Mouse (Mus musculus) embryonic facial prominence, embryonic 11.5 days (tissue): ENCODE results near the gene Adgrg2. TPM values are rescaled to one million over a fixed set of nuclear protein-coding genes. Genes with fewer than 3 reads are reported as not detected.
A peak's percentile ranks its signal among the peaks of the same experiment; 100 is the strongest.

Source experiments
- ATAC-seq: fragments of 200-750 bp; cut with Nextera tagmentation; replicated peaks from 2 replicates; pipeline ENCODE4 v1.8.0; 2017; ENCODE audit warnings: low read depth; ENCODE audit not compliant: insufficient number of reproducible peaks, low FRiP score, low TSS enrichment
- DNase-seq: peaks from one replicate; pipeline ENCODE4 v3.0.0-alpha.2; 2015; ENCODE audit warnings: low spot score
- H3K27ac ChIP-seq: fragments of 300-500 bp; sonication (generic); replicated peaks from 2 replicates; pipeline ENCODE4 v1.5.1; 2014; ENCODE audit warnings: mild to moderate bottlenecking, low read depth, low read length, control low read depth
- H3K27me3 ChIP-seq: fragments of 300-500 bp; sonication (generic); 2 replicates; pipeline ENCODE4 v1.6.1; 2014; ENCODE audit warnings: mild to moderate bottlenecking, low read length, moderate library complexity, mixed read lengths; ENCODE audit not compliant: control insufficient read depth, insufficient read depth
- H3K36me3 ChIP-seq: fragments of 300-500 bp; sonication (generic); replicated peaks from 2 replicates; pipeline ENCODE4 v1.6.1; 2014; ENCODE audit warnings: low read depth, mild to moderate bottlenecking, low read length, moderate library complexity, mixed read lengths; ENCODE audit not compliant: control insufficient read depth, insufficient read depth
- H3K4me1 ChIP-seq: fragments of 300-500 bp; sonication (generic); 2 replicates; pipeline ENCODE4 v1.6.1; 2014; ENCODE audit warnings: low read length, mixed read lengths; ENCODE audit not compliant: control insufficient read depth, insufficient read depth
- H3K4me2 ChIP-seq: fragments of 300-500 bp; sonication (generic); 2 replicates; pipeline ENCODE4 v1.6.1; 2014; ENCODE audit warnings: low read depth, mild to moderate bottlenecking, control low read depth, low read length, moderate library complexity
- H3K4me3 ChIP-seq: fragments of 300-500 bp; sonication (generic); 2 replicates; pipeline ENCODE4 v1.5.1; 2014; ENCODE audit warnings: low read depth, low read length, control low read depth
- H3K9ac ChIP-seq: fragments of 300-500 bp; sonication (generic); replicated peaks from 2 replicates; pipeline ENCODE4 v1.6.1; 2014; ENCODE audit warnings: mild to moderate bottlenecking, control low read depth, low read length
- H3K9me3 ChIP-seq: fragments of 300-500 bp; sonication (generic); replicated peaks from 2 replicates; pipeline ENCODE4 v1.6.1; 2016; ENCODE audit warnings: mild to moderate bottlenecking, low read length, inconsistent platforms, mixed read lengths; ENCODE audit not compliant: control insufficient read depth
- WGBS: fragments of 180-500 bp; shearing (Covaris S2); extraction: QIAGEN DNeasy Blood & Tissue Kit; methylation state at CpG from one replicate; pipeline ENCODE4 v1.1.7; 2014; 5-methylcytosine and 5-hydroxymethylcytosine counted together
- polyA plus RNA-seq: library from polyadenylated mRNA; unstranded; fragments of >200 nt; fragmentation: Nextera tagmentation; extraction: Ambion mirVana; gene quantifications from 2 replicates; pipeline ENCODE4 v1.2.1, GENCODE M21; 2014

Gene Adgrg2
- 1.2 TPM in 2 replicates for polyA plus RNA-seq

DNA sequence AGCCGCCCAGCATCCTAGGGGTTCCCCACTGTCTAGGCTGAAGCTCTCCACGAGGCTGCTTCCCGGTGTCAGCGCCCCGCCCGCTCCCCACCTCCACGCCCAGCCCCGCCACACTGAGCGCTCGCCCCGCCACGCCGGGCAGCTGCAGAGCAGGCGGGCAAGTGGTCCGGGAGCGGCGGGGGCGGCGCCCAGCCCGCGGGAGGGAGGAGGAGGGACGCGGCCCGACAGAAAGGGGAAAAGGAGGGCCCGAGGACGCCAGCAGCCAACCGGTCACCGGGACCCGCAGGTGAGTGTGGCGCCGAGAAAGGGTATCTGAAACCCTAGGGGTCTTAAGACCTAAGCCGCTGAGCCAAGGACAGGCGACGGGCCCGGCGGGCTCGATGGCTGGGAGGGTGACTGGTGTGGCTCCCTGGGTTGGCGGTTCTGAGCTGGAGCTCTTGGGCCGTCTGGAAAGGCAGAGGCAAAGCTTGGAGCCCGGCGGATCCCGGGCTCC, at the start of gene Adgrg2:
Gene Adgrg2 (plus strand): TSS at position 227 of the 493 bp plus-strand sequence.
- peak; percentile 13 for DNase-seq
- Histone ChIP-seq H3K9me3 (no peaks in the 10 kb centered on the region), H3K9ac (peak within 1 kb of the TSS; percentile 26), H3K4me1 (no peaks in the 10 kb centered on the region), H3K36me3 (no peaks in the 10 kb centered on the region), H3K27me3 (peaks cover 6% of the 10 kb centered on the region), H3K4me2 (peak within 1 kb of the TSS; percentile 57), H3K4me3 (peak within 1 kb of the TSS; percentile 39), H3K27ac (no peak within 1 kb of the TSS)
- 11% methylated on average over 38 of the region's 42 CpGs for WGBS
- ATAC-seq, result peak; percentile 76; the same call in 1 of the 2 replicates

DNA sequence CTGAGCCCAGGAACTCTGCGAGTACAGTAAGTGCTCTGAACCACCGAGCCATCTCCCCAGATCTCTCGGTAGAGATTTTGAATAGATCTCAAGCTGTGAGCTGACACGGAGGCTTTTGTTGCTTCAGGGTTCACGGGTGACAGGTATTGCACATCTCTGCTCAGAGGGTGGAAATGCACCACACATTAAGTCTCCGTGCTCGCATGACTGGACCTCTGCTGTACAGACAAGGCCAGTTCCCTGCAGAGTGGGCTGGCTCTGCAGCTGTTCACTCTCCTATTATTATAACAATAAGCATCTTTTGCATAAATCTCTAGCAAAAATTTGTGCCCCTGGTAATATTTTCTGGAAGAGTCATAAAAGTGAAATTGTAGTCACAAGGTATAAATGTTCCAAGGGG, 39.5 kb upstream of the Adgrg2 start:
- no peak overlapping the region for H3K4me2 ChIP-seq
- no peak overlapping the region for H3K27ac ChIP-seq
- DNase-seq (no peak), ATAC-seq (no peak)
- no peaks in the 10 kb centered on the region for H3K4me1 ChIP-seq
- no peaks in the 10 kb centered on the region for H3K36me3 ChIP-seq
- no peak overlapping the region for H3K9ac ChIP-seq
- H3K4me3 ChIP-seq, result no peak overlapping the region
- no peaks in the 10 kb centered on the region for H3K27me3 ChIP-seq
- no peaks in the 10 kb centered on the region for H3K9me3 ChIP-seq
- WGBS, result 57% methylated on average over 7 of the region's 7 CpGs

DNA sequence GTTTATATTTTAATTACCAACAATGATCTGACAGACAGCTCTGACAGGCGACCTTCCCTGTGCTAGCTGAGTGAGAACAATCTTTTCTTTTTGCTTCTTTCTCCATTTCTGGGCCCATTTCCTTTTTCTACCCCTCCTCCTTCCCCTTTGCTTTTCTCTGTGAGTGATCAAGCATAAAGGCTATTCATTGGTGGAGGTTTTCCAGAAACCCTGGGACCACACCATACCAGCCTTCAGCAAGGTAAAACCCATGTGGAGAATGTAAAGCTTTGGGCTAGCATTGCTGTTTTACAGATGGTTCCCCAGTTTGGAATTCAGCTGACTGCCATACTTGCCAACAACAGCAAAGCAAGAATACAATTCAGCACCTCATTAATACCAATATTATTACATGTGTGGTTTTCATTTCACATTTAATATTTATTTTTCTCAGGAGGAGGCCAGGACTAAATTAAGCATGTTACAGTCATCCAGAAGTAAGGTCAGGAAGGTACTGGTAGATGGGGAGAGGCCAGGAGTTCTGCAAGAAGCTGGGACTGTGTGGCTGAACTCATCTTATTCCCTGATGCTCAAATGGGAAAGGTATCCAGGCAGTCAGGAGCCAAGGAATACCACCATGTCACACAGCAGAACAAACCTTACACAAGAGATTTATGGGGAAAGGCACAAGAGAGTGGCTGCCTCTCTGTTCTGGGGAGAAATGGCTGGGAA, 38.4 kb upstream of the Adgrg2 start:
- no peak for ATAC-seq
- Histone ChIP-seq H3K4me1 (no peaks in the 10 kb centered on the region), H3K27ac (no peak overlapping the region), H3K9me3 (no peaks in the 10 kb centered on the region), H3K4me3 (no peak overlapping the region), H3K36me3 (no peaks in the 10 kb centered on the region), H3K4me2 (no peak overlapping the region), H3K27me3 (no peaks in the 10 kb centered on the region), H3K9ac (no peak overlapping the region)
- no peak for DNase-seq
- 30% methylated on average over 1 of the region's 1 CpGs for WGBS

DNA sequence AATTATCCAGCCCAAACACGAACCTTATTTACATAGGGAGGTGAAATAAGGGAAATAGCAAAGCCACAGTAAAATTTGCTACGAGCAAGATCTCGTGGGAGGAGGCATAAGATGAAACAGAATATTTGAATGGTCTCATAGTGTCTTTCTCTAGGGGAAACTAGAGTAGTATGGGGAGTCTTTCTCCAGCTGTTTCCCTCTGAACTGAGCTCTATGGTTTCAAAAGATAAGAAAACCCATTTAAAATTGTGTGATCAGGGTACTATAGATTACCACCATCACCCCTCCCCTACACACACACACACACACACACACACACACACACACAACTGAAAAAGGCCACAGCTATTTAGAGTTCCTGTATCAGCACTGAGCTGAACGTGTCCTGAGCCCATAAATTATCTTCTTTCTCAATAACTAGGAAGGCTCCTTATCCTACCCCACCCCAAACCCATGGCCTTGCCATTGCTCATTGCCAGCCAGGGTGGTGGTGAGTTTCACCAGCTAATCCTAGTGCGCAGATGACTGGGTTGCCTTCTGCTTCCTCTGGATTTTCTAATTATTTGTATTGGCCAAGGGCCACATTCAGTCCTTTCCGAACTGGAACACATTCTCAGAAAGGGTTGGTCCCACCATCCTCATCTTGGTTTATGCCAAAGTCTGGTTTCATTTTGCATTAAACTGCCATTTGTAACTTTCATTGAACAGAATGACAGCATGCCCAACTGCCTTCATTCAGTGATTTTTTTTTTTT, 5.6 kb upstream of the Adgrg2 start:
- H3K4me1 ChIP-seq, result no peaks in the 10 kb centered on the region
- no peaks in the 10 kb centered on the region for H3K27me3 ChIP-seq
- 90% methylated on average over 6 of the region's 6 CpGs for WGBS
- no peak for ATAC-seq
- H3K9me3 ChIP-seq, result no peaks in the 10 kb centered on the region
- no peak overlapping the region for H3K9ac ChIP-seq
- no peak overlapping the region for H3K27ac ChIP-seq
- DNase-seq, result no peak
- no peak overlapping the region for H3K4me3 ChIP-seq
- no peaks in the 10 kb centered on the region for H3K36me3 ChIP-seq
- no peak overlapping the region for H3K4me2 ChIP-seq

DNA sequence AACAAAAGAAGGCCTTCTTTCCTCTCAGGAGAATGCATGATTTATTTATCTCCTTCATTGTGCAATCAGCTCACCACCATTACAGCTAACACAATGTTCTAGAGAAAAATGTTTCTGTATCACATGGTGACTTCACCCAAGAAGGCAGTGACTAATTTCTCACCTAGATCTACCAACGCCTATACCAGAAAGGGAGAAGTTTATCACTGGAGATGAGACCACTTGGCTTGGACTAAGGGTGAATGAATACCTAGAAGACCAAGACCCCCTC, 5.1 kb upstream of the Adgrg2 start:
- DNase-seq (no peak), ATAC-seq (no peak)
- H3K36me3 ChIP-seq, result no peaks in the 10 kb centered on the region
- H3K27me3 ChIP-seq, result no peaks in the 10 kb centered on the region; the same call in 1 of the 2 replicates
- no peak overlapping the region for H3K4me2 ChIP-seq
- no peaks in the 10 kb centered on the region for H3K9me3 ChIP-seq
- no peaks in the 10 kb centered on the region for H3K4me1 ChIP-seq
- 77% methylated on average over 1 of the region's 1 CpGs for WGBS
- H3K4me3 ChIP-seq, result no peak overlapping the region
- H3K9ac ChIP-seq, result no peak overlapping the region
- H3K27ac ChIP-seq, result no peak overlapping the region

DNA sequence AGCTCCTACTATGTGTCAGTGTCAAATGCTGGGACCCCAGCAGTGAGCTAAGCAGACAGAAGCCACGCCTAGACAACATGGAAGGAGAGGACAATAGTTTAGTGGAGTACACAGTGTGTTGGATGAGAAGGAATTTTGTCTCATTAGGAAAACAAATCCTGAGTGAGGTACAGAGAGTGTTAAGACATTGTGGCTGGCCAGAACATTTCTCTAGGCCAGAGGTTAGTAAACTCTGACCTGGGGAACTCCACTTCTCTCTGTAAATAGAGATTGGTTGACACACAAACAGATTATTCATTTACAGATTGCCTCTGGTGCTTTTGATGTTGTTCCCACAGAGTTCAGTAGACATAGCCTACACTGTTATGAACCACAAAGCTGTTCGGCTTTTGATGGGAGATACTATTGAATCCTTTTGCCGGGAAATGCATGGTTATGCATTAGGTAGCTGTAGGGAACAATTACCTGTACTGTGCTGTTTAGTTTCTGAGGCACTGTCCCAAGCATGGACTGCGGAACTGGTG, 22.5 kb downstream of the Adgrg2 start:
- no peak overlapping the region for H3K4me3 ChIP-seq
- H3K9me3 ChIP-seq, result no peaks in the 10 kb centered on the region
- H3K9ac ChIP-seq, result no peak overlapping the region
- no peak overlapping the region for H3K4me2 ChIP-seq
- ATAC-seq, result no peak
- H3K27ac ChIP-seq, result no peak overlapping the region
- no peak for DNase-seq
- 78% methylated on average over 4 of the region's 4 CpGs for WGBS
- no peaks in the 10 kb centered on the region for H3K27me3 ChIP-seq
- no peaks in the 10 kb centered on the region for H3K4me1 ChIP-seq
- no peaks in the 10 kb centered on the region for H3K36me3 ChIP-seq

DNA sequence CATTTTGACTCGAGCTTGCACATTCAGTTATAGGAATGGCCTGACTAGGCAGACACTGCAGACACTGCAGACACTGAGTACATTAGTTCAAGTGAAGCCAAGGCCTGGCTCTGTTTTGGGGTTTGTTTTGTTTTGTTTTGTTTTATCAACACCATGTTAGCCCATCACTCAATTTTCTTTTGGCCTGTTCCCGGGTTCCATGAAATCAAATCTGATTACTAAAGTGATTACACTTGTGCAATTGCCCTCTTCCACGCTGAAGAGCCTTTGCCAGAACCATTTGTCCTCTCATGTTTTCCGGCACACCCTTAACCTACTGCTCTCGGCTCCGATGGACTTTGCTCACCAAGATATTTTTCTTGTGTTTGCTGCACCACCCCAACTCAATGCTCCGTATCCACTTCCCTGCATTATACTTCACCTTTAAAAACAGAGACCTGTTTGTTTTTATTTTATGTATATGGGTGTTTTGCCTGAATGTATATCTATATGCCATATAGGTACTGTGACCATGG, 23.4 kb downstream of the Adgrg2 start:
- Histone ChIP-seq H3K4me3 (no peak overlapping the region), H3K27me3 (no peaks in the 10 kb centered on the region), H3K4me1 (no peaks in the 10 kb centered on the region), H3K9me3 (no peaks in the 10 kb centered on the region), H3K27ac (no peak overlapping the region), H3K36me3 (no peaks in the 10 kb centered on the region), H3K4me2 (no peak overlapping the region), H3K9ac (no peak overlapping the region)
- ATAC-seq, result no peak
- WGBS, result 81% methylated on average over 7 of the region's 7 CpGs
- no peak for DNase-seq

DNA sequence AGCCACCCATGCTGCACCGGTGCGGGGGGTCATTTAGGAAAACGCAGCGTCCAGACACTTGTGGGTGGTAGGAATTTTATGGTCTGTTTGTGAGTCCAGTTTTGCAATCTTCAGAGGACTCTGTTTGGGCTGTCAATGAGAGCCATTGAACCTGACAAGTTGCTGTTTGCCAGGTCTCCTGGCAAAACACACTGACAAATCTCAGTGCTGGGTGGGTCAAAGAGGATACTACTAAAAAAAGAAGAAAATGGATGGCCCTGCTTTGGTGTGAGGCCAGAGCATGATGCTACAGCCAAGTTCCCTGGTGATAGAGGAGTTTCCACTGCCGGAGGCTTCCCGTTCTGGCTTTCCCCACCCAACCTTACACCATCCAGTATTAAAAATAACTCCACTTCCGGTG, 27.9 kb downstream of the Adgrg2 start:
- Histone ChIP-seq H3K9ac (no peak overlapping the region), H3K9me3 (no peaks in the 10 kb centered on the region), H3K27me3 (no peaks in the 10 kb centered on the region), H3K27ac (no peak overlapping the region), H3K36me3 (no peaks in the 10 kb centered on the region), H3K4me3 (no peak overlapping the region), H3K4me1 (no peaks in the 10 kb centered on the region), H3K4me2 (no peak overlapping the region)
- DNase-seq (no peak), ATAC-seq (no peak)
- 85% methylated on average over 7 of the region's 7 CpGs for WGBS
